Comparison of ENCODE assay signal across 9 mouse cellular contexts in the genomic region with DNA sequence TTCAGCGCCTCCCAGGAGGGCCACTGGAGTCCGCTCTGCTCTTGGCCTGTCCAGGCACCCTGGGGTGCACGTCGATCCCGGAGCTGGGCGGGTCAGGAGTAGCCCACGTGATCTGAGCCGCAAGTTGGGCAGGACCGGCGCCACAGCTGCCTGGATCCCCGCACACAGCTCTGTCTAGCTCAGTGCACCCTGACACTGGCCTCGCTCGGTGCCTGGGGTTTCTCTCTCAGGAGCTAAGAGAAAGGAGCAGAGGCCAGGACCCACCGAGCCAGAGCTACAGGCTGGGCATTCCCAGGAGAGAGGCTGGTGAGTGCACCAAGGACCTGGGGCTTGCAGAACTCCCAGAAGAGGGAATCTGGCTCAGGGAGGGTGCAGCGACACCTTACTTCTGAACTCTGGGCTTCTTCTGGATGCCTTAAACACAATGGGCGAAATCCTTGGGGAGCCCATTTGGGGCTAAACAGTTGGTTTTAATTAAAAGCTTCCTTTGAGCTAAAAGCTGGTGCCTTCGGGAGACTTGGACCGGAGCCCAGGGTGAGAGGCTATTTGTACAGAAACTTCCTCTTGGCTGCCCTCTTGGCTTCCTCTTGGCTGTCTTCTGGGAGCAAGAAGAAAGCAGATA. TPM values are rescaled to one million over a fixed set of nuclear protein-coding genes. Genes with fewer than 3 reads are reported as not detected.
A peak's percentile ranks its signal among the peaks of the same experiment; 100 is the strongest.
DNase-seq lines count a peak whose midpoint lies in the region; ATAC-seq lines count a peak whose summit lies in the region.
"Had no signal": no experiment of that assay in that cellular context is flagged by ENCODE, and none has a peak within 500 bp of the region (broad histone marks: within the 10 kb centered on the region; RNA-seq: fewer than 3 reads in every experiment).

A gene (plus strand): TSS at position 138 of the 622 bp plus-strand sequence.

- H3K27ac ChIP-seq in intestine, embryonic 15.5 days: no peak within 1 kb of the TSS
- H3K27ac ChIP-seq in liver, embryonic 16.5 days (ENCODE audit: low read length): no peak within 1 kb of the TSS

- 0 out of 2 replicates have a peak, but pooled peaks cover 3% of the 10 kb centered on the region for H3K9me3 ChIP-seq in intestine, embryonic 15.5 days
- no peaks in the 10 kb centered on the region for H3K9me3 ChIP-seq in liver, embryonic 16.5 days (replicated peaks; ENCODE audit: control insufficient read depth, low read length)

- peak within 1 kb of the TSS; percentile 22 for H3K4me3 ChIP-seq in intestine, embryonic 15.5 days (replicated peaks)
- H3K4me3 ChIP-seq in liver, embryonic 16.5 days (ENCODE audit: low read depth, low read length): no peak within 1 kb of the TSS
- H3K4me3 ChIP-seq: myocyte had no signal

- H3K27me3 ChIP-seq in intestine, embryonic 15.5 days (replicated peaks): no peaks in the 10 kb centered on the region
- no peaks in the 10 kb centered on the region for H3K27me3 ChIP-seq in liver, embryonic 16.5 days (ENCODE audit: control insufficient read depth, insufficient read depth, low read depth, low read length)

- H3K4me2 ChIP-seq in intestine, embryonic 15.5 days (replicated peaks): peak within 1 kb of the TSS; percentile 52
- H3K4me2 ChIP-seq in liver, embryonic 16.5 days (ENCODE audit: low read depth, low read length): 0 out of 2 replicates have a peak within 1 kb of the TSS, but pooled peaks have one; percentile 15

- H3K9ac ChIP-seq in intestine, embryonic 15.5 days: 0 out of 2 replicates have a peak within 1 kb of the TSS, but pooled peaks have one; percentile 6
- no peak within 1 kb of the TSS for H3K9ac ChIP-seq in liver, embryonic 16.5 days (ENCODE audit: low read depth, low read length)

- peak; percentile 42 for DNase-seq in urinary bladder, adult 2 months (ENCODE audit: low spot score)
- no peak for DNase-seq in urinary bladder, postnatal 10 days (ENCODE audit: low spot score)
- no peak for DNase-seq in gonadal fat pad, adult 2 months (ENCODE audit: low read depth)
- DNase-seq in ovary, postnatal 14 days (ENCODE audit: low spot score): peak; percentile 36
- DNase-seq in yolk sac, embryonic 10.5 days (ENCODE audit: low spot score): no peak
- DNase-seq in layer of hippocampus, adult 9-11 months: no peak

- 17% methylated on average over 18 of the region's 18 CpGs for WGBS in intestine, embryonic 15.5 days
- WGBS in liver, embryonic 16.5 days (ENCODE audit: insufficient replicate concordance): 10% methylated on average over 17 of the region's 18 CpGs

- H3K4me1 ChIP-seq in intestine, embryonic 15.5 days (replicated peaks): peaks cover 22% of the 10 kb centered on the region
- H3K4me1 ChIP-seq in liver, embryonic 16.5 days (ENCODE audit: control insufficient read depth, low read depth, low read length): no peaks in the 10 kb centered on the region

- ATAC-seq in intestine, embryonic 15.5 days: peak; percentile 65
- 0 out of 2 replicates have a peak, but pooled peaks have one; percentile 32 for ATAC-seq in liver, embryonic 16.5 days (ENCODE audit: low read depth)

- no peaks in the 10 kb centered on the region for H3K36me3 ChIP-seq in intestine, embryonic 15.5 days
- no peaks in the 10 kb centered on the region for H3K36me3 ChIP-seq in liver, embryonic 16.5 days (ENCODE audit: control insufficient read depth, insufficient read depth)

RNA-seq across cellular contexts. Expression of the gene that starts here (rescaled TPM):
- 6.0 and 7.2 TPM in 2 replicates for polyA plus RNA-seq in urinary bladder, adult 2 months (2012; rRNA removed)
- polyA plus RNA-seq in gonadal fat pad, adult 2 months (2012; rRNA removed): 29.4 and 35.8 TPM in 2 replicates
- 0.85 and 1.6 TPM in 2 replicates for polyA plus RNA-seq in intestine, embryonic 15.5 days (2015; fragmentation: Nextera tagmentation; extraction: Ambion mirVana)
- polyA plus RNA-seq in liver, embryonic 16.5 days (2015; fragmentation: Nextera tagmentation; extraction: Ambion mirVana): 0.05 TPM in 1 of 2 replicates, not detected in the other

Comparison
In these comparisons a context has a peak if more than half of its experiments do, and no peak if none do; other contexts are left out.
1. DNase-seq: peak in urinary bladder, adult 2 months (single experiment) and ovary, postnatal 14 days (single experiment); none in urinary bladder, postnatal 10 days (single experiment), gonadal fat pad, adult 2 months (single experiment), yolk sac, embryonic 10.5 days (single experiment) and layer of hippocampus, adult 9-11 months (single experiment).
2. Peak in ATAC-seq and H3K4me2 ChIP-seq in liver, embryonic 16.5 days; RNA of the gene not detected or under 1 TPM.